Mouse (Mus musculus) adrenal gland, postnatal 14 days (tissue): ENCODE data around the gene Galntl6. TPM values are rescaled to one million over a fixed set of nuclear protein-coding genes. Genes with fewer than 3 reads are reported as not detected.
"Not testable (repeated sequence)": the region's sequence is repeated elsewhere in the genome, so short reads cannot be mapped to it uniquely, and the experiment has no call there.

Experiments
- DNase-seq: peaks from one replicate; pipeline ENCODE4 v3.0.0; 2021; ENCODE audit warnings: mixed read lengths
- total RNA-seq: library from RNA; stranded (reverse); gene quantifications from 2 replicates; pipeline ENCODE4 v1.2.3, GENCODE M21; 2021

The Galntl6 gene
- total RNA-seq, 1 experiment from 2014 or later, result 0.70 TPM

DNA sequence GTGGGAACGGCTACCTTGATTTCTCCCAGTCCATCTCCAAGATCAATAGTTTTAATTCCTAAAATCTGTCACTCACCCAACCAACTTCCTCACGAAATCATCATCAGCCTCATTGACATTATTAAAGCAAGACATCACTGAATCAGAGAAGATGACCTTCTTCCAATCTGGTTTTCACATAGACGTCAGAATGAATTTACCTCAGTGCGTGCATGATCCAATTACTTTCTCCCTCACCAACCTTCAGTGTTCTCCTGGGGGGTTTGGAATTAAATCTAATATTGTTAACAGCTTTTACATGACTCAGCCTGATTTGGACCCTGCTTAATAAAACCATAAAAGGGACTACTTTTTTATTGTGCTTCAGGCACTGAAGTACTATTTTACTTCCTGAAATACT, 307.7 kb downstream of the Galntl6 start:
- DNase-seq, result no peak

DNA sequence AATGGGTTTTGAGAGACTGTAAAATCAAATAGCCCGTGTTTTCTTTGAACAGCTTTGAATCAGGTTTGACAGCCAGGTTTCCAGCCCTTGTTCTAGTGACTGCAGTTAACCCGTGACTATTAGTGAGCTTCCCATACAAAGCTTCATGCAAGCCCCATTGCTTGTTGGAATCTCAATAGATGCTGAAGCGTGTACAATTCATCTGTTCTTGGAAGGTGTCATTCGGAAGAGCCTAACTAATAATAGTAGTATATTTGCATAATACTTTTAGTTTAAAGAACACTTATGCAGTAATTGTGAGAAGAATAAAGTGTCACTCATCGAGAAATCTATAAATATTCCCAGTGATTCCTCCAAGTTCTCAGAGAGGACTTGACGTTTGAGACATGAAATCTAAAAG, 314.6 kb downstream of the Galntl6 start:
- DNase-seq, result no peak

DNA sequence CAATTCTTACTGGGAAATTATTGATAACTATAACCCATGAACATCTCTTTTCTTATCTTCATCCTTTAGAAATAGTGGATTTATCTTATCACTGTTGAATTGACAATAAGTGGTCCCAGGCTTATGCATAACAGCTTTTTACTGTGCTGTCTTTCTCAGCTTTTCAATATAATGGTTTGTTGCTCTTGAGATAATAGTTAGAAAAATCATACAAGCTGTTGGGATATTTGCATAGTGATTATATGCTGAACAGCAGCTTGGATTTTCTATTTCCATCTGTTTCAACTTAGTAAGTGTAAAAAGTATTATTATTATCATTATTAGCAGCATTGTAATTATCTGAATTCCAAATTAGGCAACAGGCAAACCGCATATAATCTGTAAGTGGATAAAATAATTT, 337.1 kb downstream of the Galntl6 start:
- no peak for DNase-seq

DNA sequence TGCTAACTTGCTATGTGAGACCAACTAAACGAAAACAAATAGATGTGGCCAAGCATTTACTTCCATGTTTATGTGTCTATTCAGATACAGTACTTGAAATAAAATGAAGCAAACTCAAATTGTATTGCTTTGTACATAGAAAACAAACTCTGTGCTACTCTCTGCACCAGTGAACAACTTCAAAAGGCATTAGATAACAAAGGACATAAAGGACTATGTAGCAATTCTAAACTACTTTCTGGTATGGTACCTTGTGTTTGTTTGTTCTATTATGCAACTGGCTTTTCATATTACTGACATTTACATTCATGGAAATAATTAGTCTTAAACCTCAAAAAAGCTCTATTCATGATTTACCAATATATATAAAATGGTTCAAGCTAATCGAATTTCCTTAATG, 344.4 kb downstream of the Galntl6 start:
- no peak for DNase-seq

DNA sequence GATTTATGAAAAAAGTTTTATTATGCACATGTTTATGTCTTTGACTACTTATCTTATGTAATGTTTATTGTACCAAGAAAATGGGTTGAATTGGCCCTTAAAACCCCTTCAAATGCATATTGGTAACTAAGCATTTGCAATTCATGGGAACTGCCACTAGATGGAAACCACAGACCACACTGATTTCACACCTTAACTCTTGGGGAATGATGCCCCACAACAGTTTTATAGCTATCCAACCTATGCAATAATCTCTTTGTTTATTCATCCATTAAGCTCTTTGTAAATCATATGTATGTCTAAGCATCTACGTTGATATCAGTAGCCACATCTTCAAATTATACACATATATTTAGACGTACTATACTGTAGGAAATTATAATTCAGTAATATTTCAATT, 346.3 kb downstream of the Galntl6 start:
- peak; percentile 10 for DNase-seq

DNA sequence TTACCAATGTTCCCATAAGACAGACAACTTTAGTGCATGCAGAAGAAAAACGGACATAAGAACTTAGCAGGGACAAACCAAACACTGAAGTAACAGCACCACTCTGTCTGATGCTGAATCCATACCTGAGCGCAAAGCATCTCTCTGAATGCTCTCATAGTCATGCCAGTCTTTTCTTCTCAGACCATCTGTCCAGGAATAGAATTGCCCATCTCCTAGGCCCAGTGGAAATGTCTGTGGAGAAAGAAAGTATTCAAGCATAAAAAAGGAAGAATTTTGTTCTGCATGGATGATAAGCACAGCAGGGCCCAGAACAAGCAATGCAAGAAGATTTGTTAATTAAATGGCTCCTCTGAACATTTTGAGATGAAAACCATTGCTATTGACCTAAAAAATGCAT, 376.7 kb downstream of the Galntl6 start:
- DNase-seq, result no peak

DNA sequence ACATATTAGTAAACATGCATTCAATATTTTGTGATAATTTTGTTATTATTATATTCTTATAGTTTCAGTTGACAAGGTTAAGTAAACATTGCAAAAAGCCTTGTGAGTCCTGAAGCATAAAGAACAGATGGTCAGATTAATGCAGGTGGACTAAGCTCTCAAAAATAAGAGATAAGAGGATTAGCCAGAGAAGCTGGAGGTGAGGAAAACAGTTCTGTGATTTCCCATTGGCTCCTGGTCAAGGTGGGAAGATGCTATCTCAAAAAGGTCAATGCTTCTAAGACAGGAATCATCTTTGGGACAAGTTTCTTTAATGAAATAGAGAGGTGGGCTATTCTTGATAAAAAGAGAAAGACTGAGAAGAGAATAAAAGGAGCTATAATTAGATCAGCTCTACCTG, 377.8 kb downstream of the Galntl6 start:
- DNase-seq, result no peak

DNA sequence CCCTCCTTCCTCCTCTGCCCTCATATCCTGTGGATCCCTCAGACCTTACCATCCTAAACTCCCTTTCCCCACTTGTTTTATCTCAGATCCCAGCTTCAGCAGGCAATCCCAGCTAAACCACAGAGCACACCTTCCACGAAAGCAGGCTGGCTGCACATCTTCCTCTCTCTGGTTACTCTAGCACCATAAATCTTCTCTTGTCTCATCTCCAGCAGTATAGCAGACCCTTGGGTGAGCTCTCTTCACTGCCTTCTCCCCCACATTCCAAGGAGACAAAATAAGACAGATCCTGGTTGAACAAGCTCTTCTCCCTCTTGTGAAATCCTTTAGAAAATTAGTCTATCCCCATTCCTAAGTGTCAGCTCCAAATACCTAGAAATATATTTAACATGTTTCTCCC, 389.0 kb downstream of the Galntl6 start:
- no peak for DNase-seq

DNA sequence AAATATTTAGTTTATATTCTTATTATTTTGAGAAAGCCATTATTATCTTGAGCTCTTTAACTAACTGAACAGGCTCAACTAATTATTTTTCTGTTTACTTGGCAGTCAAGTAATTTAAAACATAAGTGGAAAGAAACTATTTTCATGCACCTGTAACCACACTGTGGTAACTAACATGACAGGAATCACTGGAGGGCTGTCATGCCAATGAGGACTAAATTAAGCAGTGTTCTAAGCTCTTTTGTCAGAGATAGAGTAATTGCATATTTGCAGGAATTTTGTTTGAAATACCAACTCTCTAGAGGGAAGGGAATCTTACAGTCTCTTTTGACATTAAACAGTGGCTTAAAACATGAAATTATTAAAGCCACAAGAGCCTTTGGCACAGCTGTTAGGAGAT, 390.5 kb downstream of the Galntl6 start:
- DNase-seq, result no peak

DNA sequence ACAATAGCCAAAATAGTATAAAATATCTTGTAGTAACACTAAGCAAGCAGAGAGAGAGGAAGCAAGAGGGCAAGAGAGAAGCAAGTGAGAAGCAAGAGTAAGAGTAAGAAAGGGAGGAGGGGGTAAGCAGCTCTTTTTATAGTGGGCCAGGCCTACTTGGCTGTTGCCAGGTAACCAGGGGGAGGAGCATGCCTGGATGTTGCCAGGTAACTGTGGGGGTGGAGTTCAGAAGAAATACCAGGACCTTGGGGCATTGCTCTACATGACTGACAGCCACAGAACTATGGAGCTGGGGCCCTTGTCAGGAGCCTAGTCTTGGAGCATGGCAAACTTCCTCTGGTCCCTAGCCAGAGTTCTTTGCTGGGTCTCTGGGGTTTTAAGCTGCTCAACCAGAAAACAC, 401.9 kb downstream of the Galntl6 start:
- DNase-seq, result no peak

DNA sequence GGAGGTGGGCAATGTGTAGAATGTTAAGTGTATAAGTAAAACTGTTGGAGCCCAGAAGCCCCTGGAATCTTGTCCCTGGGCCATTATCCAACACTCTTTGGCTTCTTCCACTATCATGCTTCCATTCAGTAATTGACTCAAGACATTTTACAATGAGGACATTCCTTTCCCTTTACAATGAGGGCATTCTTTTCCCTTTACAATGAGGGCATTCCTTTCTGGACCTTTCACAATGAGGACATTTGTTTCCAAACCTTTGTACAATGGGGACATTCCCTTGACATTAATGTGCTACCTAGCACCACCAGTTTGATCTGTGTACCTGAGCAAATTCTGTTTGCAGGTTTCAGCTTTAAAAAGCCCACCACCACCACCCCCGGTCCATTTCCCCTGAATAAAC, 403.4 kb downstream of the Galntl6 start:
- no peak for DNase-seq

DNA sequence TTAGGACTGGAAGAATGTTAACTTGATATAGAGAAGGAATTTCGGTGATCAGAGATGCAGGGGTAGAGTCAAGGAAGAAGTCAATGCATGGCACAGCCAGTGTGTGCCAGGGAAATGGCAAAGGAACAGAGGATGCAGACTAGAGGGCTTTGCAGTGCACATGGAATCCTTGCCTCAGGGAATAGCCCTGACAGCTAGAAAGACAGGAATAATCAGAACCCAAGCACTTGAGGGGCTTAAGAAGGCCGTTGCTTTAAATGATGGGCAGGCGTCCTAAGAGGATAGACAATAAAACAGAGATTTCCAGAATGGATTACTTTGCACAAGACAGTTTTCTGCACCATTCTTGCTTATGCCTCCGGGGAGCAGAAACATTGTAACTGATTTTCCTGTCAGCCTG, 425.3 kb downstream of the Galntl6 start:
- no peak for DNase-seq

DNA sequence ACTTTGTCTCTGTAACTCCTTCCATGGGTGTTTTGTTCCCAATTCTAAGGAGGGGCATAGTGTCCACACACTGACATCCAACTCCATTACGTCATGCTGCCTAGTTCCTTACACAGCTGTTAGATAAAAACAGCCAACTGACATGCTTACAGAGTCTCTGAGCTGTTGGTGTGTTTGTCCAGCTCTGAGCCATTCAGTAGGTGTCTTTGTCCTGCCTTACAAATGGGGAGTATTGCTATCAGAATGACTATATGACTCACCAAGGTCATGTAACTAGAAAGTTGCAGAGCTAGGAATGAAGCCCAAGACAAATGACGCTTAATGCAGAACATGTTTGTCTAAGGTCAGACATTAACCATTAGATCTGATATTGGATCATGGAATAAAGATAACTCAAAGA, 449.1 kb downstream of the Galntl6 start:
- DNase-seq, result not testable (repeated sequence)

DNA sequence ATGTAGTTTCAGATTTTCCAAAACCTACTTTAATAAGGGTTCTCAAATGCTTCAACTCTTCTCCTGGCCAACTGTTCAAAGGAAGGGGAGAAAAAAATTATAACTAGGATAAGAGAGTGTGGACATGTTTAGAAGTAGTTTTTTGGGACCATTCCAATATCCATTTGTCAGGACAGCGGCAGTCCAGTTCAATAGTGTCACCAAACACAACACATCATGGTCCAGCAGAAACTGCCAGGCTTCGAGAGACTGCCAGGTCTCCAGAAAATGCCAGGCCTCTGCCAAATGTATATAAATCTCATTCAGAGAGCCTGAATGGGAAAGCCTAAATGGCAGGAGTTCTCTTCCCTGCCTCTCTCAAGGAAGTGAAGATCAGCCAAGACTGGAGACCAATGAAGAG, 469.7 kb downstream of the Galntl6 start:
- no peak for DNase-seq

DNA sequence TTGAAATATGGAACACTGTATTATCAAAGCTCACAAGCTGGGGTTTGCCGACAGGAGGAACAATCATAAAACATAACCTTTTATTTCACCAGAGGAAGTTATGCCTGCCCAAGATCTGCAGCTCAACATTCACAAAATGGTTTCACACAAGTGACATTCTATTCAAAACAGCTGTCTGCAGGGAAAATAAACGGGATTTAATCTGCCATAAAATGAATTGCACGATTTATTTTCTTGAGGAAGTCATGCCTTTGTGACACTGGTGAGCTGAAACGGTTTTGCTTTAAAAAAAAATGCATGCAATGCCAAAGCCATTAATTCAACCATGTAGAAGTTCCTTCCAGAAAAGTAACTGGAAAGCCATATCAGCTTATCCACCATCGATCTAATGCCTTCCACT, 494.0 kb downstream of the Galntl6 start:
- DNase-seq, result no peak

DNA sequence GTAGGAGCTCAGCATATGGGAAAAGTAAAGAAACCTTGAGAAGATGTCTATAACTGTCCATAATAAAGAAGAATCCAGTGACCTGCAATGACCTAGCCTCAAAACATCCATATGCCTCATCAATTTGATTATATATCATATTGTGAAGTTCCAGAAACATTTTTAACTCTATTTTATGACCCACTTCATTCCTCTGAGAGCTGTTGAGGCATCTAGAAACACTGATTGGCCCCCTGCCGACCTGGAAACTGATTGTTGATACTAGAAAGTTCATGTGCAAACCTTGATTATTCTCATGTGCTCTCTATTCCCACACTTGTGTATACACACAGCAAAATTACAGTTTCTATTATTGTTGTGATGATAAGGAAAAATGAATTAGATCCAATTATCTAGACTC, 494.9 kb downstream of the Galntl6 start:
- DNase-seq, result no peak

DNA sequence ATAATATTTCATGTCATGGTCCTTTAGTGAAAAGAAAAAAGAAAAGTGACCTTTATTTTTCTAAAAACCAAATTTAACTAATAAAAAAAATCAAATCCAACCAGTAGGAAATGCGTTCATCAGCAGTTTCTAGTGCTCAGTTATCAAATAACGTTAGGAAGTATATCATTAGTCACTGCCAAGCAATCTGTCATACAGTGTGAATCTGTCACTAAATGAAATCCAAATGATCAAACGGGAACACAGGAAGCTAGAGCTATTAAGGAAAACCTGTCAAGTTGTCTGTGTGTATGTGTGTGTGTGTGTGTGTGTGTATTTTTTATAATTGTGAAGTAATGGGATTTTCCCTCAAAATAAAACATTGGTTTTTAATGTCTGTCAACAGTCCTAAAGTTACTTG, 515.9 kb downstream of the Galntl6 start:
- DNase-seq, result no peak

DNA sequence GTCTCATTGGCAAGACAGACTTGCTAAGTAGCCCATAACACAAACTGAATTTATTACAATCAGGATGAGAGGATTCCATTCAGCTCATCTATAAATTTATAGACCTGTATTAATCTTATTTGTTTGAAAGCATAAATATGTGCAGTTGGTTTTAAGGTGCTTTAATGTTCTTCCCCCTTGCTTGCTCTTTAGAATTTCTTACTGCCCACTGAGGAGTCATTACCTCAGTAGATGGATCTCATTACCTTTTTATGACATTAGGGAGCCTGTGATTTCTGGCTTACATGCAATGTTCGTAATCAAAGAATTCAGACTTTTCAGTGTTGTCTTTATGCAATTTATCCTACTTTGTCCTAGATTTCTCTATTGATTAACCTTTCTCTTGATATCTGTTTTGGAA, 516.6 kb downstream of the Galntl6 start:
- DNase-seq, result no peak

DNA sequence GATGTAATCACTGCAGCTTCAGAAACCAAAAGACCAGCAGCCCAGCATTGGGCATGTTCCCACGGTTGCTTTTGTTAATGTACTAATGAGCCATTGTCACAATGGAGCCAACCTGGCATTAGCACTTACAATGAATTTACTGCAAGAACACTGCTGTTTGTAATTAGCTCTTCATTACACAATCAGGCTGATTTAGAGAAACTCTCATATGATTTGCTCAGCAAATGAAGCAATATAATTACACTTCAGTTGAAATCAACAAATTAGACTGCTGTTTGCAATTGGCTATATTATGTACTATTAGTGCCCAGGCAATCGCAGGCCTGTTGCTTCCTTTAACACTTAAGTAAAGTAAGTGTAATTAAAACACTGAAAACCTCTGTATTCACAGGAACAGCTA, 540.1 kb downstream of the Galntl6 start:
- no peak for DNase-seq

DNA sequence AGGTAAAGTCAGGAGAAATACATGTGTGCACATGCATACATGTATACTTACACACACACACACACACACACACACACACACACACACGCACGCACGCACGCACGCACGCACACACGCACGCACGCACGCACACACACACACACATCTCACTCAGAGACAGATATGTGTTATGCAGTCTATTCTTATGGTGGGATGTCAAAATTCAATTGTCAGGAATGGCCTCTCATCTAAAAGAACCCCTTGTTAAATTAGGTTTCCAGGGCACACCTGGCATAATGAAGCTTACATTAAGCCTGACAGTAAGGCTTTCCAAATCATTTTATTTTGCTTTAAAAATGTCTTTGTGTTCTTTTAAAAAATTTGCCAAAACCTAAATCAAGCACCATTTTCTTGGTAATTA, 540.5 kb downstream of the Galntl6 start:
- DNase-seq, result no peak

DNA sequence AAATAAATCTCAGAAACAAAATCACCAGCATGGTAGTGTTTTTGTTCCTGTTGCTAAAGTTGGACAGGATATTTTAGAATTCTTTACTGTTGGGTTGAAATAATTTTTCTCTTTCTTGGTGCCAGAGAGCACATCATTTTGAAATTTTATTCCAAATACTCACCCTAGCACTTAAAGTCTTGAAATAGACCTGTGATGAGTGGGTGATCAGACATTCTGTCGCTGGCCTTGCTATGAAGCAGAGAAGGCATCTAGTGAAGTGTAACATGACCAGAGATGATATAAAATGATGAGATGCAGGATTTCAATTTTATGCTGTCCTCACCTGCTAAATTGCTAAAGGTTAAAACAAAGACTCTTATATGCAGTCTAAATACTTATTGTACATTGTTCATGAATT, 581.3 kb downstream of the Galntl6 start:
- DNase-seq, result no peak

DNA sequence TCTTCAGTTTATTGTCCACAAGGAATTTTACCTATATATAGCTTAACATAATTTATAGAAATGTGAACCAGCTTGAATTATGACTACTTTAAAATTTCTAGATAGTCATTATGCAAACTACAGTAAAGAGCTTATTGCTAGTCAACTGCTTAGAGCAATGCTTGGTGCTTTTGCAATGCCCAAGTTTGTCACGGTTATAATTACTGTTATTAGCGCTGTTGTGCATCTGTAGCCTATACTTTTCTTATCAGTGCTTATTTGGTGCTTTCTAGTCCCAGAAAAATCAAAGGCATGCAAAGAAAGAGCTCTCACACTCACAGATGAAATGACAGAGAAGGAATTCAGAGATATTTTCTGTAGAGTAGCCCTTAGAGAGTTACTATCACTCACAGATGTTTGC, 599.0 kb downstream of the Galntl6 start:
- no peak for DNase-seq

DNA sequence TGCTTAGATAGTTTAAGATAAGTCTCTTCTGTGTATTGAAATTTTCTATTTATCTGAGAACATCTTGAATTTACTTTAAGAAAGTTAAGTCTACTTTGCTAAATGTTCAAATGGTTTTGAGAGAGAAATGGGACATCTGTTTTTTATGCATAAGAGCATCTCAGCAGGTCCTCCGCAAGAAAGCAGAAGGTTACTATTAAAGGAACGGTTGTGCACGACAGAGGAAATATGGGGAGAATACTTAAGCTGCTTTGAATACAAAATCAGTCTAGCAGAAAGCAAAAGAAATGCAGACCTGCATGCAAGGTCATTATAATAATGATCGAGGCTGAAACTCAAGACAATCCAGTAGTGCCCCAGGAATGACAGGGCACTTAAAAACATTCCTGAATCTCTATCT, 621.0 kb downstream of the Galntl6 start:
- no peak for DNase-seq

DNA sequence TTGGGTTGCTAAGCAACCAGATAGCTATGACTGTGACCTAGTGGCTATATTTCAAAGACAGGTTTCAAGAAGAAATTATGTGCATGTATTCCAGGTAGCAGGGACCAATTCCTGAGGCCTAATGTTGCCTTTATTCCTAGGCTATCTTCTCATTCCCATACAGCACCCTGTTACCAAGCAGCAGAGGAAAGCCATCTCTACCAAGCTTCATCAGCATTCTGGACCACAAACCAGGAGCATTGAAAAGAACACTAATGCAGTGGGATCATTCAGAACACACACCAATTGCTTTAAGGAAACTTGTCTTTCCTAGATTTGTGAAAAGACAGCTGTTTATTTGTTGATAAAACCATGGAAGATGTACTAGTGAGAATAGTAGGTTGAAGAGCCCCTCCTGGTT, 622.4 kb downstream of the Galntl6 start:
- no peak for DNase-seq

DNA sequence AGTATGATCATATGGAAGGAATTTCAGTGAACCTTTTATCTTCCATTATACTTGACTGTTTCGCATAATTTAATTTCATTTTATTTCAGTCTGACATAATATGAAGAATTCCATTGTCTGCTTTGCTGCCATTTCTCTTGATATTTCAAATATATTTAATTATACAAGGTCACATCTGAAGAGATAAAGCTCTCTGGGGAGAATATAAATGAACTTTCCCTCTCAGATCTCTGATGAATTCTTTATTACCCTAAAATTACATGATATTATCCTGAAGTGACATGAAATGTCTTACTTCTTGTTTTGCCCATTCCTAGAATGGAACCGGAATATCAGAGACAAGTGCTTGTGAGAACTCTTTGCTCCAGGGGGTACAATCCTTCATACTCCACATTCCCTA, 647.0 kb downstream of the Galntl6 start:
- no peak for DNase-seq
